Mouse (Mus musculus) gastrocnemius, postnatal 4 days (tissue): ENCODE measurements around the gene Gm15517. TPM values are rescaled to one million over a fixed set of nuclear protein-coding genes. Genes with fewer than 3 reads are reported as not detected.
A peak's percentile ranks its signal among the peaks of the same experiment; 100 is the strongest.
"Not testable (repeated sequence)": the region's sequence is repeated elsewhere in the genome, so short reads cannot be mapped to it uniquely, and the experiment has no call there.

ENCODE experiments used
- DNase-seq, 2 experiments: peaks; one replicate each; pipeline ENCODE4 v3.0.0; 2021 to 2022; ENCODE audit warnings: low spot score in 2 of 2, mixed read lengths in 2 of 2
- total RNA-seq, 2 experiments: library from RNA; stranded (reverse); gene quantifications; 2 replicates each; pipeline ENCODE4 v1.2.3; 2021

Gene Gm15517
- total RNA-seq, 2 experiments from 2014 or later, result not detected

DNA sequence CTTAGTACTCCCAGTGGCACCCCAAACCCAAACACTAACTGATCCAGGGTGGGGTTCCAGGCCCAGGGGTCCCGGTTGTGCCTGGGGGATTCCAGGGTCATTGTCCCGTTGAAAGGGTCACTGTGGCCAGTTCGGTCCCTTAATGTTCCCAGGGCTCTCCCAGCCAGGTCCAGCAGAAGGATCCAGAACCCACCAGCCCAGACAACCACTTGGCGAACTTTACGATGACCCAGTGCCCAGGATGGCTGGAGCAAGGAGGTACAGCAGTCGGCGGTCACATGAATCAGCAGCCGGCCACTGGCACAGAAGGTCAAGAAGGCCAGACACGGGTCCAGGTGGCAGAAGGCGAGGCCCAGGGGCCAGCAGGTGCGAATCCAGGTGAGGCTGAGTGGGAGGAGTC lies 6.9 kb downstream of the Gm15517 start:
- no peak for DNase-seq

DNA sequence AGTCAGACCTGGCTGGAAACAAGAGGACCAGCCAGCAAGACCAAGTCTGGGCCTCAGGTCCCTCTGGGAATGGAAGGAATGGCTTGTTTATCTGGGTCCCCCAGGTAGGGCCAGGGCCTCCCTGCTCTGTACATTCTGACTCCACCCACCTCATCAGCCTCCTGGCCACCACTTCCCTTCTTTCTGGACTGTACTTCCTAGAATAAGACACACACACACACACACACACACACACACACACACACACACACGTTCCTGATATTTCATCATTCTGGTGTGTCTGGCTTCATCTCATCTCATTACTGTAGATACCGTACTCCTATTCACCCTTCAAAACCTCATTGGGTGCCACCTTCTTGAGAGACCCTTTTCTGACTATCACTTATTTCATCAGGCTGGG lies 8.2 kb downstream of the Gm15517 start:
- no peak for DNase-seq

DNA sequence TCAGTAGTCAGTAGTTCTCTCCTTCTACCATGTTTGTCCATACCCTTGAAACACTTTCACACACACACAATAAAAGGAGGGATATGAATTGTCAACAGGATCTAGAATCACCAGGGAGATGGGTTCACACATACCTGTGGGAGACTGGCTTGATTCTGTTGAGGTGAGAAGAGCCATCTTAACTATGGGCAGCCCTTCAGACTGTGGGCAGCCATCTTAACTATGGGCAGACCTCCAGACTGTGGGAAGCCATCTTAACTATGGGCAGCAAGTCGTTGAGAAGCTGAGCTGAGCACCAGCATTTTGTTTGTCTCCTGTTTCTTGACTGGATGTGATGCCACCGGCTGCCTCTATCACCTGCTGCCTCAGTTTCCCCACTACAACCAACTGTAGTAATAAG lies 10.1 kb downstream of the Gm15517 start:
- DNase-seq, result no peak

DNA sequence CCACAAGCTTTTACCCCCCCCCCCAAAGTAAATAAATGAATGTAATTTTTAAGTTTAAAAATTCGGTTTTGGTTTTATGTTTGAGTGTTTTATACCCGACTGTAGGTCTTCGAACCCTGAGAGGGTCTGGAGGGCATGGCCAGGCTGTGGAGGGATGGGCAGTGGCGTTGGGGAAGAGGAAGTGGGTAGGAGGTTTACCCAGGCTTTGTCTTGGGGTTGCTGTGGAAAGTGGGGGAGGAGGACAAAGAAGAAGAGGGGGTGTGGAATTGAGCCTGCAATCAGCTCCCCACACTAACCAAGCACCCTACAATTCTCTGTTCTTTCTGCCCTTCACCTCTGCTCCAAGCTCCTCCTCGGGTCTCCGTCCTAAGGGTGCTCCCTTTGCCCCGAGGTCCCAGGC lies 11.3 kb downstream of the Gm15517 start:
- DNase-seq, result no peak

DNA sequence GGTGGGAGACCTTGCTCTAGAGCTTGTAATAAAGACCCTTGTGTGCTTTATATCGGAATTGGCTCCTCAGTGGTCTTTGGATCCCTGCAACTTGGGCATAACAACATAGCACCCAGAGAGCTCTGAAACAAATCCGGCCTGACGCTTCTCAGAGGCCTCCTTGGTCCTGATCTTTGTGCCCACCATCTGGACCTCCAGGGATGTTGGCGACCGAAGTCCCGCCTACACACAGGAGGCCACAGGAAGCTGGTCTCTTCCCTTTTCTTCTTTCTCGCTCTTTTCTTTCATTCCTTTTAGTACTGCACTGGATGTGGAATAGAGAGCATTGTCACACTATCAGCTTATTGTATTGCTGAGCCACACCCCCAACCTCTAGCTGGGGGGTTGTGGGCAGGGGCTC lies 12.2 kb downstream of the Gm15517 start:
- no peak for DNase-seq

DNA sequence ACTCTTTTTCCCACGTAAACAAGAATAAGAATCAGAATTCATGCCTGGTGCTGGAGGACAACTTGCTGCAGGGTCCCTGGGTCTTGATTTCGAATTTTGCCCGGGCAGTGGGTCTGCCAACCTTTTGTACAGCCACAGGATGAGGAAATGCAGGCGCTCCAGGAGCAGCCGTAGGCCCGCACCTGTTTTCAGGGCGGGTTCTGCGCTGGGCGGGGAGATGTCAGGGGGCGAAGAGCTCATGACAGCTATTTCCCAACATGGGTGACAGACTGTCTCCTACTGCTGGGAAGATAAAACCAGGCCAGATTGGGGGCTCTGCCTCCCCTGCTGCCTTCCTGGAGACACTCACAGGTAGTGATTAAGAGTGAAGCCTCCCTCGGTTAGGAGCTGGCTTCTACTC lies 12.8 kb downstream of the Gm15517 start:
- DNase-seq, result no peak

DNA sequence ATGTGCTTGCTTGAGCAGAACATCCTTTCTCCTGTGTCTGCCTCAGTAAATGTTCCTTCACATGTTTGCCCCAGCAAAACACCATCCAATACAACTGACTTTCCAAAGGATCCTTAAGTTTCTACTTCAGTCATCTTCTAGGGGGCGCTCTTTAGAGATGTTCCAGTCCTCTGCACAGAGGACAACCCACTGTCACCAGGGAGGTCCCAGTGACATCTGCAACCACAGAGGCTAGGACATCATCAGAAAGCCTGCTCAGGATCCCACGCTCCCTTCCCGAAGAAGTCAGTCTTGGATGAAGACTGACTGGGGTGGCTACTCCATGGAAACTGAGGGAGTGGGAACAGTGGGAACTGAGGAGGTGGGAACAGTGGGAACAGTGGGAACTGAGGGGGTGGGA lies 14.3 kb downstream of the Gm15517 start:
- DNase-seq, result no peak

DNA sequence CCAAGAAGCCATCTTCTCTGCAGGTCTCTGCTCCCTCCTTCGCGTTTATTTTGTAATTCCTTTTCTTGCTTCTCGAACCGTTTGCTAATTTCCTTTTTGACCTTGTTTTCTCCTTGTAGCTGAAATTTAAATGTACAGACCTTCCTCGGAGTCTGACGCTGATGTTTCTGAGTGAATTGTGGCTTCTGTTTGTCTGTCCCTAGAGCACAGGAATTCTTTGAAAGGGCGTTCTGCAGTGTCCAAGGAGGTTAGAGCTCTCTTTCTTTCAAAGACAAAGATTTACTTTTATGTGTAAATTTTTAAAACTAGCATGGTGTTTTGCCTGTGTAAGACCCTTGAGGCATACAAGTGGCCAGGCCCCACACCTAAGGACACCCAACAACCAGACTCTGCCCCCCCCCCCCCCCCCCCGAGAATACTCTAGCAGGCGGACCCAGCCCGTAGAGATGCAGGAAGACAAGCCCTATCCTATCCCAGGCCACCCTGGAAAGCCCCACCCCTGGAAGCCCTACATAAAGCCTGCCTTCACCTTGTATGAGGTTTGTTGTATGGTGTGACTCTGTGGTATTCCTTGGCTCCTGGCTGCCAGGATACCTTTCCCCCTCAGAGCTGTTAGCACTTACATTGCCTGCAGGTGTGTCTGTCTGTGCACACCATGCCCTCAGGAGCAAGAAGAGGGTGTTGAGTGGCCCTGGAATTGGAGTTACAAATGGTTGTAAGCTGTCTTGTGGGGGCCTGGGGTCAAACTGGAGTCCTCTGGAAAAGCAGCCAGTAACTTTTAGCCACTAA lies 15.4 kb downstream of the Gm15517 start:
- DNase-seq, result no peak

DNA sequence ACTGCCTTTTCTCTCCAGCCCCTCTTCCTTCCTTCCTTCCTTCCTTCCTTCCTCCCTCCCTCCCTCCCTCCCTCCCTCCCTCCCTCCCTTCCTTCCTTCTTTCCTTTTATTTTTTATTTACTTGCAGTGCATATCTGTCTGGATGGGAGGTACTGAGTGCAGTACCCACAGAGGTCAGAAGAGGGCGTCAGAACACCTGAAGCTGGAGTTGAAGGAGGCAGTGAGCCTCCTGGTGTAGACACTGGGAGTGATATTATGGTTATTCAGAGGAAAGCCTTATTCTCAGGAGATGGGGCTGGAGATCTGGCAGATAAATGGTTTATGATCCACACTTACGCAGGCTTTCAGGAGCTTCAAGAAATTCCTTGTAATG lies 16.0 kb downstream of the Gm15517 start:
- no peak for DNase-seq

DNA sequence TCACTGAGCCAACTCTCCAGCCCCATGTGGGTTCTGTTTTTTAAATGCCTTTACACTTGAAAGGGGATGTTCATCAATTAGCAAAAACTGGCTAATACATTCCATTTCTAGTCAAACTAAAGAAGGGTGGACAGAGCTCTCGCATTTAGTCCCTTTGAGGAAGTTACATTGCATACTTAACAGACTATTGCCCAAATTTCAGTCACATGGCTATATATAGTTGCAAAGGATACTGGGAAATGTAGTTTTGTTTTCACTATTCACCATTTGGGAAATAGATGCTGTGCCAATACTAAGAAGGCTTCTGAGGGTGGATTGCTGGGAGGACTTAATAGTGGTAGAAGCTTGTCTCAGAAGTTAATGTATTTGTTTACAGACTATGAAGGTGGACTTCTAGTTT lies 19.7 kb downstream of the Gm15517 start:
- DNase-seq, result no peak

DNA sequence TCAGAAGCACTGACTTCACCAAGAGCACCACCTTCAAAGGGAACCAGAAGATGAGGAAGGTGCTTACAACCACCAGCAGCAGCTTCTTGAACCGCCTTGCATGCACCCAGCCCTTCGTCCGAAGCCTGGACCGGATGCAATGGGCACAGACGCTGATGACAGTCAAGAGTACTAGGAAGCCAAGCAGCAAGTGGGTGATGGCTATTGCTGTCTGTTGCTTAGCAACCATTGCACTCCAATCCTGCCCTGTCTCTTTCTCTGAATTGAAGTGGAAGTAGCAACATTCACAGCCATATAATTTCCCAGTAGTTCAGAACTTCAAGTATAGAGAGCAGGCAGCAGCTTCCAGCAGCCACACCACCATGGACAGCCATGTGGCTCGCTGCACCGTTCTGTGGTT lies 20.3 kb downstream of the Gm15517 start:
- no peak for DNase-seq

DNA sequence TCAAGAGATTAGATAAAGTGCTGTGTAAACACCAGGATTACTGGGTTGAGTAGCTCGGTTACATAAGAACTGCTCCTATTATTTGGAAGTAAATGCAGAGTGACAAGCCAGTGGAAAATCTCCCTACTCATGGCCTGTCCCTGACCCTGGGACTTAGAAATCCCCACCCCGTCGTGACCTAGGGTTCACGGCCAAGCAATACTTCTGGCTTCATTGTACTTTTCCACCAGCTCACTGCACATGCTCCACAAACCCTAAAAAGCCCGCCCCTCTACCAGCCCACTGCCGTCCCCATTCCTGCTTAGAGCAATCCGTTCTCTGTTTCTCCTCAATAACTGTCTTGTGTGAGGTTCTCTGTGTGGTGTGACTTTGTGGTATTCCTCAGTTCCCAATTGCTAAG lies 26.5 kb downstream of the Gm15517 start:
- no peak for DNase-seq

DNA sequence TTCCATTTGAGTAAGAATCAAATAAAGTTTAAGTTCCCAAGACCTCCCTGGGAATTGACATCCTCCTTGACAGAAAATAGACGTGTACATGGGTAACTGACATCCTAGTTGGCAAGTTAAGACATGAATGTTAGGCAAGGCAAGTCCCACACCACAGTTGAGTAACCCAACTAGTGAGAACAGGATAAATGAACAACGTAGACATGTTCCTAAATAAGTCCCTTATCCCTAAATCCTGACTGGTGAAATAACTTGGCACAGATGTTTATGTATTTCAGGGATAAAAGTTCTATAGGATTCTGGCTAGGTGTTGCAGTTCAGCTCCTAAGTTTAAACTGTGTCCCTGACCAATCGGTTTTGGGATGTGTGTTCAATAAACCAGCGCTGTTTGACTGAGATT lies 29.7 kb downstream of the Gm15517 start:
- no peak for DNase-seq

DNA sequence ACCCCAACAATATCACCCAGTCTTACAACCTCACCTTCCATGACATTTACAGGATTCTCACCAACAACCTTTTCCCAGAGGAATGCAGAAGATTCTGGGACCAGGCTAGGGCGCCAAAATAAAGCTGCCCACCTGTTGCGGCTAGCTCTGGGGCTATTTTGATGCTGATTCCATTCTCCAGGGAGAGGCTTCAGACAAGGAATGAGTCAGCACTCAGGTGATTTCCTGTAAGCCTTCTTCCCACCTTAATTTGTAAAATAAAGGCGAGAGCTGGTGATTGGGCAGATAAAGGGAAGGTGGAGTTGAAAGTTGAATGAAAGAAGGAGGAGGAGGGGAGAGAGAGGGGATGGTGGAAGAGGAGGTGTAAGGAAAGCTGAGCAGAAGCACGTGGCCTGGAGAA lies 30.2 kb downstream of the Gm15517 start:
- DNase-seq, result no peak

DNA sequence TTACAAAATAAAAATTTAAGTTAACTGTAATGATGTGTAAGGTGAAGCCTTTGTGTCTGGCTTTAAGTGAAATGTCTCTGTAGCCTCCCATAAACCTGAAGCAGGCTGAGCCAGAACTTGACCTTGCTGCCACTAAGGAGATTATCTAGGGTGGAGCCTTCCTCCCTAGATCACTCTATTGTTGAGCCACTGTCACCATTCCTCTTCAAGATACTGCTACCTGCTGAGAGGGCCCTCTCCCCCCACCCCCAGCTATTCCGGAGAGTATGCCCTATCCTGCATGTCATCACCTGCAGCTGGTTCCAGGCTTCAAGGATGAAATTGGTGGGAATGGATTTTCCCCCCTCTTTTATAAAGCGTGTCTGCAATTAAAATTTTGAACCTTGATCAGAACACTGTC lies 36.3 kb downstream of the Gm15517 start:
- not testable (repeated sequence) for DNase-seq

DNA sequence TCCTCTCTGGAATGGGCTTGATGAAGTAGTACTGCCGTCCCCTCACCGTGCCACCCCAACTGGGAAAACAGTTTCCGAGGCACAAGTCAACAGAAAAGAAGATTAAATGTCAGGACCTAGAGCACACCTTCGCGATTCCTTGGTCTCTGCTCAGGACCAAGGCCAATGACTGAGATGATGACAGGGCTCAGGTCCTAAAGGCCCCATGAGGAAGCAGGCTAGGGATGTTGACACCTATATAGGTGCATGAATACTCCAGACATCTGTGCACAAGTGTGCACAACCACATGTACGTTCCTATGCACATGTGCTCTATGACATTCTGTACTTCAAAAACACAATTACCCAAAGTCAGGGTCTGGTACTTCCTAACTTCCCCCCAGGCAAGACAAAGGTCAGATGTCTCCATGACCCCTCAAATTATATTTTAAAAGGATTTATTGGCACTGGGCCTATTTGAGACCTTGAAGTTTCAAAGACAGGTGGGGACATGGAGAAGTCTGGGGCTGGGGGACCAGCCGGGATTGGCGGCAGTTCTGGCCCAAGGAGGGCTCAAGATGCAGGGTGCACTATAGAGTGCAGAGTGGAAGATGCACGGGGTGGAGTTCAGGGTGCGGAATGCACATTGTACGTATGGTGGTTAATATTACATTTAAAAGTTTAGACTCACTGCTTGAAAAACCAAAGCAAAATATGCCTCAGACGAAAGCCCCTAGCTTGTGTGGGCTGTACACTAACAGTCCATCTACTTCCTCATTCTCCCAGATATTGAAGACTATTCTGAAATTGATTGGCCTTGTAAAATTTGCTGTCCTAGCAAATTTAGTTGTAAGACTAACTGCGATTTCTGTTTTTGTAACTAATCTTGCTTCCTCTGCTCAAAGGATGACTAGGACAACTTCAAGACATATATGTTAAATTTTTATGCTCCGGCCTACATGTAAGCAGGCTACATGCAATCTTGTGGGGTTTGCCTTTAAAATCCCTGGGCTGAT lies 42.4 kb downstream of the Gm15517 start:
- DNase-seq, result no peak

DNA sequence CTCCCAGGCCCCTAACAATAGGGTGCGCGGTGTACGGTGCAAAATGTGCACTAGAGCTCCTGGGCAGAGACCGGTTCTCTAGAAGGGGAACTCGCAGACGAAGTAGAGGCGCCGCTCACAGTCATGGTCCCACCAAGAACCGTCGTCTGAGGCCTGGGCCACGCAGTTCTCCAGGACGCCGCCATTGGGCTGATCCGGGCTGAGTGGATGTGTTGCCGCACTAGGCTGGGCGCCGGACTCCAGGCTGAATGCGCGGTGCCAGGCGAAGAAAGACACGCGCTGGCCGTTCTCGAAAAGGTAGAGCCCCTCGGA lies 43.2 kb downstream of the Gm15517 start:
- DNase-seq, result no peak

DNA sequence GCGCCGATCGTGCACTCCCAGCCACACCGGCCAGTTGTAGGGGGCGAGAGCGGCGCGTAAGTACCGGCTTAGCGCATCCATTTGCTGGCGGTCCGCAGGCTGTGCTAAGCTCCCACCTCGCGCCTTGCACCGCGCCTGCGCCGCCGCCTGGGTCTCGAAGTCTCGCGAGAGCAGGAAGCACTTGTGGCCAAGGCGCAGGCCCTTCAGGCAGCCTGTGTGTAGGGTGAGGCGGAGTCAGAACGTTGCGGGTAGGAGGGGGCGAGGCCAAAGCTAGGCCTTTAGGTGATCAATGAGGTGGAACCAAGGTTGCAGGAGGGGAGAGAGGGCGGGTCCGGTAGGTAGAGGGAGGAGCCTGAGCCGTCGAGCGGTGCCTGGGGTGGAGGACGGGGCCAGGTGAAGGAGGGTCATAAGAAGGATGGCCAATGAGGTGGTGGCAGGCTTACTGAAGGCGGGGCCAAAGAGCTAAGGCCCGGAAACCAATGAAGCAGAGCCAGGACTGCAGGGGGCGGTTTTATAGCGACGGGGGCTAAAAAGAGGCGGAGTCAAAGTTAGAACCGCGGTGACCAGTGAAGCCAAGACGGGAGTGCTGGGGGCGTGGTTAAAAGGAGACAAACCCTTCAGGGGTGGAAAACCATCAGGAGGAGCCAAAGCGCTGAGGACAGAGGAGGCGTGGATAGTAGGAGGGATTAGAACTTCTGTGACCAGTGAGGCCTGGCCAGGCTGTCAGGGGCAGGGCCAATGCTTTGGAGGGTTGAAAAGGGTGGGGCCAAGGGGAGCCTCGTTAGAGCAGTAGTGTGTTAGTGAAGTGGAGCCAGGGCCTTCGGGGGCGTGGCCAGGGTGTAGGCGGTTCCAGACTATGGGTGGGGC lies 43.8 kb downstream of the Gm15517 start:
- DNase-seq, result peak; percentile 91 to 95

DNA sequence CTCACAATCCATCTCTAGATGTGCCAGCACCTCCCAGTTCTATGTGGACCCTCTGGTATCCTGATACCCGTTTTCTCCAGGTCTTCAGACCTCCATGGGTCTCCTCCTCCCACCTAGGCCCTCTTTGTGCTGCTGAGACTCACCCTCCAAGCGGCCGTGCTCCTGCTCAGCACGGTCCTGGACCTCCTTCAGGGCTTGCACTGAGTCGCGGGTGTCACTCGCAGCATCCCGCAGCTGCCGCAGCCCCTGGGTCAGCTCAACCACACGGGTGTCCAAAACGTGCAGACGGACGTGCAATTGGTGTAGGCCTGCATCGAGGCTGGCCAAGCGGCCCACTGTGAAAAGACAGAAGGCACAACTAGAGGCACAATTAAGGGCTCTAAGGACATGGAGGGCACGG lies 44.4 kb downstream of the Gm15517 start:
- peak in 1 of 2 experiments; percentile 24 for DNase-seq

DNA sequence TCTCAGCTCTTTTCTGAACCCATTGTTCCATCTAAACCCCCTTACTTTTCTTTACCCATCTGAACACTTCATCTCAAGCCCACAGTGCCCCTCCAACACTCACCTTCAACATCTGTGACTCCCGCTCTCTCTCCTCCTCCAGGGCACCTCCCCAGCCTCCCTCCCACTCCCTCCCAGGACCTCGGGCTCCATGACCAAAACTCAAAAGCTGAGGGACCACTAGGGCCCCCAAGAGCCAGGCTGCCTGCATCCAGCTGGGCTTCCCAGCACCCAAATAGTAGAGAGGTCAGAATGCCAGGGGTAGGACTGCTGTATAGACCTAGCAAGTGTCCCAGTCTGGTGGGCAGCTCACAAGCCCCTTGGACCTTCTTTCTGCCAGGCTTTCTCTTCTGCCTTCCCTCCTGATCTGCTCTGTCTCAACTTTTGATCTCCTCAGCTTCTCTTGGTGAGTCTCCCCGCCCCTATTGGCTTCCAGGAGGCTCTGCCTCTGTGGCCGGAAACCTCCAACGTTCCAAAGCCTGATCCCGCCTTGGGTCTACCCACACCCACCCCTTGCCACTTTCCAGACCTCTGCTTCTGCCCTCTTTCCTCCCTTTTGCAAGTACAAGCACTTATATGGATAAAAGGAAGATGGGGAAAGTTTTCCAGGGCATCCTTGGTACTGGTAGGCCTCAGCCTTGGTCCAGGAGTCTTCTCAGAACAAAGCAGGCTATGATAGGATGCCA lies 45.4 kb downstream of the Gm15517 start, which contains the start of gene Clec11a:
Clec11a (minus strand) TSS at position 387 of the 725 bp plus-strand sequence.
- no peak for DNase-seq
